Mouse (Mus musculus) liver, embryonic 14.5 days (tissue): ENCODE results near the gene Hoxb3.

Experiments
- CTCF ChIP-seq: IDR thresholded peaks from 2 replicates; pipeline ENCODE4 v1.5.1; 2016; ENCODE audit warnings: antibody characterized with exemption, low read depth, control low read depth
- EP300 ChIP-seq: IDR thresholded peaks from 2 replicates; pipeline ENCODE4 v1.6.1; 2016; ENCODE audit warnings: antibody characterized with exemption, low read depth

DNA sequence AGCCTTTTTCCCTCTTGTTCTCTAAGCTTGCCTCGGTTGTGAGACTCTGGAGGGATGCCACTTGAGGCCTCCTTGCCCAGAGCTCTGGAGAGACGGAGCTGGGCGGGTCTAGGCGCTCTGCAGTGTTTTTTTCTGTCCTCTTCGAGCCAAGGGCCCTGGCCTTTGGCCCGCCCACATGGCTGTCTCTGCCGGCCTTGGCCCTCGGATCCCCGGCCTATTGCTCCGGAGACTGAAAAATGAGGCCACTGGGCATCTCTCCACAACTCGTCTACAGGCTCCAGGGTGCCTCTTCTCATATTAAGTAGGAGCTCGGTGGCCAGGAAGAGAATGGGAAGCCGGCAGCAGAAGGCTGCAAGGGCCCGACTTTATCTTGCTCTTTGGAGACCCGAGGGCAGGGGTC, 21.3 kb upstream of the Hoxb3 start:
- TF ChIP-seq EP300 = no peak
- TF ChIP-seq CTCF = no peak
